Mouse (Mus musculus) layer of hippocampus, postnatal 10 days (tissue): ENCODE data around the gene Sox15. TPM values are rescaled to one million over a fixed set of nuclear protein-coding genes. Genes with fewer than 3 reads are reported as not detected.
"Not testable (repeated sequence)": the region's sequence is repeated elsewhere in the genome, so short reads cannot be mapped to it uniquely, and the experiment has no call there.

ENCODE experiments used
- DNase-seq, 2 experiments: peaks; one replicate each; pipeline ENCODE4 v3.0.0; 2021; ENCODE audit warnings: low spot score in 2 of 2
- long read RNA-seq: library from polyadenylated mRNA; stranded (forward); transcript quantifications from one replicate; pipeline ENCODE4 v2.0.0, GENCODE M21; 2023
- total RNA-seq, 2 experiments: library from RNA; stranded (reverse); gene quantifications; 2 replicates each; pipeline ENCODE4 v1.2.3; 2021

Sox15 gene
- total RNA-seq = not detected
- long read RNA-seq = 0 reads

DNA sequence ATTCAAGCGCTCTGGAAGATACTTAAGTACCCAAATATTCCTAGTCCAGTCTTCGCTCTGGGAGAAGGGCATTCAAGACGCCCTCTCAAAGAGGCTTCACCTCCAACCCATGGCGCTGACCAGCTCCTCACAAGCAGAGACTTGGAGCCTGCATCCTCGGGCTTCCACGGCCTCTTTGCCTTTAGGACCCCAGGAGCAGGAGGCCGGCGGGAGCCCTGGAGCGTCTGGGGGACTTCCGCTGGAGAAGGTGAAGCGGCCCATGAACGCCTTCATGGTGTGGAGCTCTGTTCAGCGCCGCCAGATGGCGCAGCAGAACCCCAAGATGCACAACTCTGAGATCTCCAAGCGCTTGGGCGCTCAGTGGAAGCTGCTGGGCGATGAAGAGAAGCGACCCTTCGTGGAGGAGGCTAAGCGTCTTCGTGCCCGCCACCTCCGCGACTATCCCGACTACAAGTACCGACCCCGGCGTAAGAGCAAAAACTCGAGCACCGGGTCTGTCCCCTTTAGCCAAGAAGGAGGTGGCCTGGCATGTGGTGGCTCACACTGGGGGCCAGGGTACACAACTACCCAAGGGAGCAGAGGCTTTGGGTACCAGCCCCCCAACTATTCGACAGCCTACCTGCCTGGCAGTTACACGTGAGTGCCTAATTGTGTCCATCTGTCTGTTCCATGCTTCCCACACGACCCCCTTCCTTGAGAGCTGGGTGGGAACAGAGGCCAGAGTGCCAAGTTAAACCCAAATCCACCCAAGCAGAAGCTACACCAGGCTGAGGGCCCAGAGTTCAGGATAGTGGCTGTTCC is at the start of gene Sox15:
Gene Sox15, plus strand, starts transcription at position 51 of the 801 bp plus-strand sequence.
- peak; percentile 71 to 82 for DNase-seq

DNA sequence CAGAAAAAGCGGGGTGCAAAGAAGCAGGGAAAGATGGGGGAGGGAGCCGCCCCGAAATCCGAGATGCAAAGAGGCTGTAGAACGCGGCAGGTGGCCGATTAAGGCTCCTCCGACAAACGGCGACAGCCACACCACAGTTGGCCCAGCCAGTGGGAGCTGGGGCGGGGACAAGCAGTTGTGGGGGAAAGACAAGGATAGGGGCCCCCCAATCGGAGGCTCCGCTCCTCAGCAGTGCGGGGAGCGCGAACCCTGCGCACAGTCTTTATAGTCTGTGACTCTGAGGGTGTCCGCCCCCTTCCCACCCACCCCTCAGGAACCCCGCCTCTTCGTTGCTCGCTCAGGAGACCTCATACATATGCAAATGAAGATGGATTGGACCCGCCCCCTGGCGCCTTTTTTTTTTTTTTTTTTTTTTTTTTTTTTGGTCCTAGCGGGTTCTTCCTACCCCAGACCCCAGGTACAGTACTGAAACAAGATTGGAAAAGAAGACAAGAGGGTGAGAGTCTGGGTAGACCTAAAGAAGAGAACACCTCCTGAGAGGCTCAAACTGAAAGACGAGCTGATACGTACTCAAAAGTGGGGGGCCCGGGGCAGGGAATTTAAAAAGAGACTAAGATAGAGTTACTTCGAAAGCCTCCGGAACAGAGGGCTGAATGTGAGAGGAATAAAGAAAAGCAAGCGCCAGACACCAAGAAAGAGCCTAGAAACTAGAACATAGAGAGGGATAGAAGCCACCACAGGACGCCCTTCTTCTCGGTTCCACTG is 49.2 kb upstream of the Sox15 start, which contains the start of gene Atp1b2:
Gene Atp1b2, minus strand, starts transcription at position 217 of the 765 bp plus-strand sequence.
- DNase-seq = peak; percentile 86 to 91

DNA sequence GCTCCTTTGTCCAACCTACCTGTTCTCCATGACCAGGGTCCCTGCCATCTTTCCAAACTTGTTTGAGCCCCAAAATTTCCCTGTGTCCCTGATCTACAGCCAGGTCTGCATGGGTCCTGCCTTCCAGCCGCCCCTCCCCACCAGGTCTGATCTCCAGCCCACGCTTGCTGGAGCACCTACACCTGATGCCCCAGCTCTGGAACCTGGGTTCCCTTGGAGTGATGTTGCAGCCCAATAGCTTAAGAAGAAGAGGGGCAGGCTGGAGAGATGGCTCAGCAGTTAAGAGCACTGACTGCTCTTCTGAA is 48.7 kb upstream of the Sox15 start:
- DNase-seq = no peak

DNA sequence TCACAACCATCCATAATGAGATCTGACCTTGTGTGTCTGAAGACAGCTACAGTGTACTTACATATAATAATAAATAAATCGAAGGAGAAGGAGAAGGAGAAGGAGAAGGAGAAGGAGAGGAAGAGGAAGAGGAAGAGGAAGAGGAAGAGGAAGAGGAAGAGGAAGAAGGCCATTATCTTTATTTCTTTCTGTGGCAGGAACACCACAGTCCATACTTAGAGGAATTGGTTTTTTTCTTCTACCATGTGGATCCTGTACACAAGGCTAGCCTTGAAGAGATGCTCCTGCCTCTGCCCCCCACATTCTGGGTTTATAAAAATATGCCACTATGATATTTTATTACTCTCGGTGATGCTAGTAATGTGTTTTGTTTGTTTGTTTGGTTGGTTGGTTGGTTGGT is 48.3 kb upstream of the Sox15 start:
- no peak for DNase-seq

DNA sequence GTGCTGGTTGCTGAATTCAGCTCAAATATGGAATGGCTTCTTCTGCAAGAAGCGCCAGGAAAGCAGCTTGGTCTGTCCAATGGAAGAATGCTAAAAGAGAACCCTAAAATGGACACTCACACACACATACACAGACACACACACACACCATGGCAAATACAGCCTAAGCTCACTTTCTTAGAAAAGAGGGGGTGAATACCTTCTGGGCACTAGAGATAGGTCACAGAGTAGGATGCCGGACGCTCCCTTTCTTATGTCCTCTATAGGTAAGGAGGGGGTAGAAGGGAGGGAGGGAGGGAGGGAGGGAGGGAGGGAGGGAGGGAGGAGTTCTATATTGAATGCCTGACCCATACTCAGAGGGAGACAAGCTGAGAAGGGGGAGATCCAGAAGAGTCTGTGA is 46.6 kb upstream of the Sox15 start:
- DNase-seq = no peak

DNA sequence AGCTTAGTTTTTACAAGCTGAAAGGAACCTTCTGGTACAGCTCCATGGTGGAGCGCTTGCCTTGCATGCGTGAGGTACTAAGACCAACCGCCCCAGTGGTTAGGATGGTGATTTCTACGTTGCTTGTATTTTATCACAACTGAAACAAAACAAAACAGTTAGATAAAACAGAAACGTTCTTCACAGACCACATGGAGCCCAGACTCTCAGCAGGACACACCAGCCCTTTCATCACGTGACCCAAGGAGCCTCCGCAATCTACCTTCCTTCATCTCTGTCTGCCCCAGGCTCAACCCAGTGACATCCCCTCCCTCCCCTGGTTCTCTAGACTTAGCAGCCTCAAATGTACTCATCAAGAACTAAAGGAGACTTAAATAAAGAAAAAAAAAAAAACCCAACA is 45.7 kb upstream of the Sox15 start:
- DNase-seq = no peak

DNA sequence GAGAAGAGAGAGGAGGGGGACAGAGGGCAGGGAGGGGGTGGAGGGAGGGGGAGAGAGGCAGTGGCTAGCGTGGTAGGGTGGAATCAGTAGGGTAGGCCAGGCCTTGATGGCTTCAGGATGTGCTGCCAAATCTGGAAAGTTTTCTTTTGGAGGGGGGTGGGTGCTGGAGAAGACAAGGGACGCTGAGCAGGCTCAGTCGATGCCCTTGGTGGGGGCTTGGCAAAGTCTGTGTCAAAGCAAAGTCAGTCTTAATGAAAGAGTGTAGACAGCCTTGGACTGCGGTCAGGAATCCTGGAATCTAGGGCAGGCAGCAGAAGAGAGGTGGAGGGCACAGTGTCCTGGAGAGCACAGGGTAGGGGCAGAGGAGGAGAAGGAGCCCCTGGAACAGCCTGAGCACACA is 44.2 kb upstream of the Sox15 start:
- DNase-seq = no peak

DNA sequence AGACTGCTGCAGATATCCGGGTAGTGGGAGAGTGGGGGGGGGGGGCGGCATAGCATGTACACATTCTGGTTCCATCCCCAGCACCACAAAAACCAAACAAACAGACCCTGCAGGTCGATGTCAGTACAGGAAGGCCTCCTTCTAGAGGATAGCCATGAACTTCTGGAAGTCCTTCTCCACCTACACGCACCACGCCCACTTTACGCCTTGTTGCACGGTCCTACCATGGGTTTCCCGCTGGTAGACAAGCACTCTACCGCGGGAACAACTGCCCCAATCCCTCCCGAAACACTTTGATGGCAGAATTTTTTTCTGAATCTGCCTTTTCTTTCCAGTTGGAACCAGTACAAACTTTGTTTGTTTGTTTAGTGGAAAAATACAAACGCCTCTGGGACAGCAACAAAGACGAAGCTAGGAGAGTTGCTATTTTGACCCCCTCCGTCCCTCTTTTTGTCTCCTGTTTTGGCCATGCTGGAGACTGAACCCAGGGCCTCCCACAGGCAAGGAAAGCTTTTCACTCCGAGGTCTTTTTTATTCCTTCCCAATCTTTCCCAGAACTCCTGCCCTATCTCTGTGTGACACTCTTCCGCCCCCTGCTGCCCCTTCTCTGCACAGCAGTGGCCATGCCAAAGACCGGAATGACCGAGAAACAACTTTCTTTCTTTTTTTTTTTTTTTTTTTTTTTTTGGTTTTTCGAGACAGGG is 41.4 kb upstream of the Sox15 start:
- peak; percentile 89 to 90 for DNase-seq

DNA sequence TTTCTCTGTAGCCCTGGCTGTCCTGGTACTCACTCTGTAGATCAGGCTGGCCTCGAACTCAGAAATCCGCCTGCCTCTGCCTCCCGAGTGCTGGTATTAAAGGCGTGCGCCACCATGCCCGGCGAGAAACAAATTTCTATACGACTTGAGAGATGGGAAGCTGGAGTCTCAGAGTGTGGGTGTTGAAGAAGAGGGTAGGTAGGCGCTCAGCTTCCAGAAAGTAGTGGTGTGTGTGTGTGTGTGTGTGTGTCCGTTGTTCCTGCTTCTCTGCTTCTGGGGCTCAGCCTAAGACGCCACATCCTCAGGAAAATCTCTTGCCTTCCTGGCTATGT is 40.9 kb upstream of the Sox15 start:
- DNase-seq = not testable (repeated sequence)

DNA sequence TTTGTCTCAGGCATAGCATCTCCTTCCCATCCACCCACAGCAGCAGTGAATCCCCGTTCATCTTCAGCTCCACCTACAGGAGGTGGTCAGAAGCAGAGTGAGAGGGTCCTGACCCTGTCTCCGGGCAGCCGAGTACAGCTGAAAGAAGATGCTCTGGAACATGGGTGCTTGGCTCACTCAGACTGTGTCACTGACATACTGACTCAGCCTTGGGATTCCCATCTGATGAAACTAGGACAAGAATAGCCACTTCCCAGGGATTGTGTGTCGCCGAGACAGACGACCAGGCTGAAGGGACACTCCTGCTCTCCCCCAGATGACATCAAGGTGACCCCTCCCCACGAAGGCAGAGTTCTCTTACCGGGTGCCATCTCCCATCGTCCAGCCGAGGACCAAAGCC is 38.3 kb upstream of the Sox15 start:
- no peak for DNase-seq

DNA sequence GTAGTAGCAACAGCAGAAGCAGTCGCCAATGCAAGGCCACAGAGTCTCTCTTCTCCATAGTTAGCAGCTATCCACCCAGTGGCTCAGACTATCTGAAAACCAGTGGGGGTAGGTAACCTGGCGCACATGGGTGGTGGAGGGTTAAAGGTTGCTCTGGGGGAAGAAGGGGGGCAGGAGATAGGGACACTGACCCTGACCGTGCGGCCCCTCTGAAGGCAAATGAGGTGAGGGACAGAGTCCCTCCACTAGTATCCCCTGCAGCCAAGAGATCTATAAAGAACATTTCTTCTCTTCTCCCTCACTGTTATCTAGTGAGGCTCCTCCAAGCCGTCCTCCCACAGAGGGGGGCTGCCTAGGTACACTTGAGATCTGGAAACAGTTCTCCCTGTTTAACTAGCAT is 37.3 kb upstream of the Sox15 start, which contains the start of gene Shbg:
Gene Shbg, minus strand, starts transcription at position 101 of the 400 bp plus-strand sequence.
- DNase-seq = no peak

DNA sequence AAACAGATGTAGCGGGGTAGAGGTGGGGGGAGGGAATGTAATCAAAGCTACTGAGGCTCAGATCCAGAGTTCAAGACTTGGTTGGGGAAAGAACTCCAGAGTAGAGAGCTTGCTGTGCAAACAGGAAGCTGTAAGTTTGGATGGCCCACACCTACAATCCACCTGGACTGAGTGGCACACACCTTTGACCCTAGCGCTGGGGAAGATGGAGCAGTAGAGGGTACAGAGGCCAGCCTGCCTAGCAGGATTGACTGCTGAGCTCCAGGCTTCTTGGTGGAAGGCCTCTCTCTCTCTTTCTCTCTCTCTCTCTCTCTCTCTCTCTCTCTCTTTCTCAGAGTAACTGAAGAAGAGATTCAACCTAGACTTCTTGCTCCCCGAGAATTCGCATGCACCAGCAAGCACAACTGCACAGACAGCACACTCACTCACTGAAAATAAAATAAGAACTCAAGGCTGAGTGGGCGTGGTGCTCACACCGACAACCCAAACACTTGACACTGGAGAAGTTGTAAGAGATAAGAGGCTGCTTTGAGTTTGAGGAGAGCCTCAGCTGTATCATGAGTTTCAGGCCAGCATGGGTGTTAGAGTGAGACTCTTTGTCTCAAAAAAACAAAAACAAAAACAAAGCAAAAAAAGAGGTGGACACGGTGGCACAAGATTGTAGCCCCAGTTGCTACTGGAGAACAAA is 34.6 kb upstream of the Sox15 start:
- no peak for DNase-seq

DNA sequence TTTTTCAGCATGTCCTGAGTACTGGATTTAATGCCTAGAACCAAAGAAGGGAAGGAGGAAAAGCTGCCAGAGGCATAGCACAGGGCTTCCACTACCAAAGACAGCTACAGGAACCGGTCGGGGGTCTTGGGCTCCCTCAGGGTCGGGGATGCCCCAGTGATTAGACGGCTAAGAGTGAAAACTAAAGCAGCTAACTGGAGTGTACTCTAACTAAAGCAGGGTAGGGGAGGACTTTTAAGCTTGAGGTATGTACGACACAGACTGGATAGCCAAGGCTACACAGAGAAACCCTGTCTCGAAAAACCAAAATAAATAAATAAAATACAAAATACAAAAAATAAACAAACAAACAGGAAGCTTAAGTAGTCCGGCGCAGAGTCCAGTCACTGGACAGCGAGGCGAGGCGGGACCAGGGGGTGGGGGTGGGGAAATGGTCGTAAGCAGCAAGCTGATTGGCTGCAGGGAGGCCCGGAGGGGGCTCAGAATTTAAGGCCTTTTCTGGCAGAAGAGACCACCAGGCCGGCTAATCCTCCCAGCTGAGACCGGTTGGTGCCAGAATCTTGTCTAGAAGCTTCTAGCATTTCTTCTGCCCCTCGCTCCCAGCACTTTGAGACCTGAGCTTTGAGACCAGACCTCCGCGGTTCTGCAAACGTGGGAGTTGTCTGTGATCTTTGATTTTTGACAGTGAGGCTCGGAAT is 33.4 kb upstream of the Sox15 start, which contains the start of gene Sat2:
Gene Sat2, plus strand, starts transcription at position 454 of the 698 bp plus-strand sequence.
- DNase-seq = peak; percentile 65 to 69

DNA sequence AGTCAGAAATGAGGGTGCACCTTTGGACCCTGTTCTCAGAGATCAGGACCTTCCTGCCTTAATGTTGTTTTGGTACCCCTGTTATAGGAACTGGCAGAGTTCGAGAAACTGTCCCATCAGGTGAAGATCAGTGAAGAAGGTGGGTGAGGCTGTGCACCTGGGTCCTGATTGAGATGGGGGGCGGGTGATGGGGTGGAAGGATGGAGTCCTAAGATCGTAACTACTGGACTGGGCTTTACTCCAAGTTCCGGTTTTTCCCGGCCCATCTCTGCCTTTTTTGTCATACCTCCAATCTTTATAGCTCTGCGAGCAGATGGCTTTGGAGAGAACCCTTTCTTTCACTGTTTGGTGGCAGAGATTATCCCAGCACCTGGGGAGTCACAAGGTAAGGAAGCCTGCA is 32.7 kb upstream of the Sox15 start:
- peak in 1 of 2 experiments; percentile 24 for DNase-seq

DNA sequence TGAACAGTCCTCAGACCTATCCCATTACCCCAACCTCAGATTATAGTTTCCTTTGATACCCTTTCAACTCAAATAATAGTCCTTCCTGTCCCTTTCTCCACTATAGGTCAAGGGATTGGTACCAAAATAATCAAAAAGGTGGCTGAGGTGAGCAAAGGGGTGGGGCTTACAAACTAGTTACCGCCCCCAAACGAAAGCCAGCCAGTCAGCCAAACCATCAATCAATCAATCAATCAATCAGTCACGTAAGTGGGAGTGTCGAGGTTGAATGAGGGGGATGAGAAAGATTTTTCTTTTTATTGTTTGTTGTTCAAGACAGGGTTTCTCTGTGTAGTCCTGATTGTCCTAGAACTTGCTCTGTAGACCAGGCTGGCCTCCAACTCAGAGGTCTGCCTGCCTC is 32.1 kb upstream of the Sox15 start:
- no peak for DNase-seq

DNA sequence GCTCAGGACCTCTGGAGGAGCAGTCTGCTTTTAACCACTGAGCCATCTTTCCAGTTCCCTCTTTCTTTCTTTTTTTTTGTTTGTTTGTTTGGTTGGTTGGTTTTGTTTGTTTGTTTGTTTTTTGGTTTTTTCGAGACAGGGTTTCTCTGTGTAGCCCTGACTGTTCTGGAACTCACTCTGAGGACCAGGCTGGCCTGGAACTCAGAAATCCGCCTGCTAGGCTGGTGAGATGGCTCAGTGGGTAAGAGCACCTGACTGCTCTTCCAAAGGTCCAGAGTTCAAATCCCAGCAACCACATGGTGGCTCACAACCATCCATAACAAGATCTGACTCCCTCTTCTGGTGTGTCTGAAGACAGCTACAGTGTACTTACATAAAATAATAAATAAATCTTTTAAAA is 30.8 kb upstream of the Sox15 start:
- DNase-seq = not testable (repeated sequence)

DNA sequence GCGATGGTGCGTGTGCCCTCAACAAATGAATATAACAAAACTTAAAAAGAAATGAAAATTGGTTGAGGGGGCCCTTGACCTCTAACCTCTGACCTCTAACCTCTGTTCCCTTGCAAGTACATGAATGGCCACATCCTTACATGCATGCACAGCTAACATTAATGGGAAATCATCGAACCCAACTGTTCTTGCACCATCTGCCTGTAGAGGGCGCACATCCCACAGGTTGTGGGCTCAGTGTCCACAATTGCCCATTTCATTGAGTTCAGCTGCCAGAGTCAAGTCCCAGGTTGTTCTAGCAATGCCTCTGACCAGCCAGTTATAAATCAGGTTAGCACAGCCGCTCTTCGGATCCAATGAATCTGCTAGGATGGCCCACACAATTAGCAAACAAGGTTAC is 26.8 kb upstream of the Sox15 start:
- DNase-seq = peak; percentile 75 to 77

DNA sequence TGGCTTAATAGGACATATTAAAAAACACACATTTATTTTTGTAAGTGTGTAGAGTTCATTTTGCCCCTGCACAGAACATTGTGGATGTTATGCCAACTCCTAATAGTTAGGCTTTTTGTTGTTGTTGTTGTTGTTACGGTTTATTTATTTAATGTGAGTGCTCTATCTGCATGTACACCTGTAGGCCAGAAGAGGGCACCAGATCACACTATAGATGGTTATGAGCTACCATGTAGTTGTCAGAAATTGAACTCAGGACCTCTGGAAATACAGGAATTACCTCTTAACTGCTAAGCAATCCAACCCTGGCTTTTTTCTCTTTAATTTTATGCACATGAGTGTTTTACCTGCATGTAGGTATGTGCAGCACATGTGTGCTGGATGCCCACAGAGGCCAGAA is 25.3 kb upstream of the Sox15 start:
- DNase-seq = no peak

DNA sequence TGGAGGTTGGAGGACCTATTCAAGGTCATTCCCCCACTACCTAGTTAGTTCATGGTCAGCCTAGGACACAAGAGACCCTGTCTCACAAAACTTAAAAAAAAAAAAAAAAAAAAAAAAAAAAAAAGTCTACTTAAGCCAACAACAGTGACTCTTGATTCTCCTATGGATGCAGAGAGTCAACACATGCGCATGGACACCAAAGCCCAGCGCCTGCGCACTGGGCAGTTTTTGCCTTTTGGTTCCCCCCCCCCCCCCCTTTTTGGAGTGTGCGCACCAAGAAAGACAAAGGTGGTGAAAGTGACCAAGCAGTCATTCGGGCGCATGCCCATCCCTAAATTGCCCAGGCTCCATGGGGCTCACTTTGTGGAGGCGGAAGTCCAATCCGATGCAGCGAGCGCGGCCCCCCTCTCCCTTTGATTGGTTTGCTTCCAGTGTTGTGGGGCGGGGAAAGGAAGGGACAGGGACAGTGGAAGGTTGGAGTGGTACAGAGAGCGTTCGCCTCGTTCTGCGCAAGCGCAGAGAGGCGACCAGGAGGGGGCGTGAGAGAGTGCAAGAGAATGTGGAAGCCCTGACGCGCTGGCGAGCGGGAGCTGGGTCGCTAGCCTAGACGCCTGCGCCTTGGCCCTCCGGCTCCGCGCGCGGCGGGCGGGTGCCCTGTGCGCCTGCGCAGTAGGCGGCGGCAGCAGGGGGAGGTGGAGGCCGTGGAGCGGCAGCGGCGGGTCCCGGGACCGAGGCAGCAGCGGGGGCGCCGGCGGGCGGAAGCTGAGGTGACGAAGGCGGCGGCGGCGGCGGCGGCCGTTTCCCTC is 22.6 kb upstream of the Sox15 start, which contains the start of gene Fxr2:
Gene Fxr2, plus strand, starts transcription at position 707 of the 806 bp plus-strand sequence.
- DNase-seq = peak; percentile 100
